Mouse (Mus musculus) skeletal muscle tissue, postnatal 0 days (tissue): ENCODE data around the gene Spint1. TPM values are rescaled to one million over a fixed set of nuclear protein-coding genes. Genes with fewer than 3 reads are reported as not detected.

Experiments used
- polyA plus RNA-seq: library from polyadenylated mRNA; unstranded; fragments of >200 nt; fragmentation: Nextera tagmentation; extraction: Ambion mirVana; gene quantifications from 2 replicates; pipeline ENCODE4 v1.2.1, GENCODE M21; 2015

Spint1 gene
- 0.08 and 0.63 TPM in 2 replicates for polyA plus RNA-seq

GRCm38 (mm10) chr2:119237210-119237870 is at the start of gene Spint1:
Gene Spint1 (plus strand): TSS chr2:119237362.

GRCm38 (mm10) chr2:119208344-119209175 is 28.6 kb upstream of the Spint1 start, which contains the start of the genes Zfyve19 and Dnajc17:
Gene Zfyve19 (plus strand): TSS chr2:119208617.
Gene Dnajc17 (minus strand): TSS chr2:119208795.

GRCm38 (mm10) chr2:119229775-119230704 is 7.1 kb upstream of the Spint1 start, which contains the start of gene Ppp1r14d:
Gene Ppp1r14d (minus strand): TSS chr2:119229906.

GRCm38 (mm10) chr2:119270643-119271331 is 33.6 kb downstream of the Spint1 start, which contains the start of gene Rhov:
Gene Rhov (minus strand): TSS chr2:119271272.

GRCm38 (mm10) chr2:119288270-119288882 is 51.2 kb downstream of the Spint1 start, which contains the start of gene Vps18:
Gene Vps18 (plus strand): TSS chr2:119288740.

Other genes starting within 250 kb of the Spint1 start
- gene Ccdc32, start 208.0 kb upstream of the Spint1 start, polyA plus RNA-seq: 17.0 and 19.2 TPM in 2 replicates
- 3.6 and 4.3 TPM in 2 replicates for gene Rpusd2, start 202.6 kb upstream of the Spint1 start, polyA plus RNA-seq
- gene Knl1, start 190.2 kb upstream of the Spint1 start, polyA plus RNA-seq: 12.5 and 14.6 TPM in 2 replicates
- 5.4 and 6.2 TPM in 2 replicates for gene Rad51, start 124.6 kb upstream of the Spint1 start, polyA plus RNA-seq
- gene Rmdn3, start 80.3 kb upstream of the Spint1 start, polyA plus RNA-seq: 10.1 and 15.4 TPM in 2 replicates
- 2.1 and 3.2 TPM in 2 replicates for gene Gchfr, start 69.6 kb upstream of the Spint1 start, polyA plus RNA-seq
- gene Gm14137, start 62.9 kb upstream of the Spint1 start, polyA plus RNA-seq: 0.13 and 0.45 TPM in 2 replicates
- gene Zfyve19, start 28.7 kb upstream of the Spint1 start, polyA plus RNA-seq: 26.1 and 27.9 TPM in 2 replicates
- 10.9 and 15.0 TPM in 2 replicates for gene Dnajc17, start 28.6 kb upstream of the Spint1 start, polyA plus RNA-seq
- not detected in 2 replicates for gene Ppp1r14d, start 7.5 kb upstream of the Spint1 start, polyA plus RNA-seq
- gene Rhov, start 33.9 kb downstream of the Spint1 start, polyA plus RNA-seq: 0.88 TPM in 1 of 2 replicates, not detected in the other
- gene Vps18, start 51.4 kb downstream of the Spint1 start, polyA plus RNA-seq: 7.4 and 7.5 TPM in 2 replicates
- gene Dll4, start 88.4 kb downstream of the Spint1 start, polyA plus RNA-seq: 4.8 and 5.1 TPM in 2 replicates
- 0.12 and 1.0 TPM in 2 replicates for gene Chac1, start 113.9 kb downstream of the Spint1 start, polyA plus RNA-seq
- gene Ino80, start 240.3 kb downstream of the Spint1 start, polyA plus RNA-seq: 1.8 and 2.5 TPM in 2 replicates